In genomic region chr5:134289935-134290560, GRCm38 (mm10) we compare ENCODE assay signal across 28 mouse cellular contexts. TPM values are rescaled to one million over a fixed set of nuclear protein-coding genes. Genes with fewer than 3 reads are reported as not detected.
DNase-seq lines count a peak whose midpoint lies in the region; ATAC-seq and TF ChIP-seq lines count a peak whose summit lies in the region.
"Had no signal": no experiment of that assay in that cellular context is flagged by ENCODE, and none has a peak within 500 bp of the region (broad histone marks: within the 10 kb centered on the region; RNA-seq: fewer than 3 reads in every experiment).

No protein-coding gene starts in this region.

- no peaks in the 10 kb centered on the region for H3K4me1 ChIP-seq in embryonic facial prominence, embryonic 14.5 days (ENCODE audit: control insufficient read depth, insufficient read depth, low read length)
- no peaks in the 10 kb centered on the region for H3K4me1 ChIP-seq in embryonic facial prominence, embryonic 10.5 days
- no peaks in the 10 kb centered on the region for H3K4me1 ChIP-seq in limb, embryonic 14.5 days (ENCODE audit: control insufficient read depth, insufficient read depth, low read length)
- H3K4me1 ChIP-seq in limb, embryonic 10.5 days, result no peaks in the 10 kb centered on the region
- H3K4me1 ChIP-seq: forebrain, embryonic 15.5 days; hindbrain, embryonic 13.5 days; limb, embryonic 13.5 days; liver, embryonic 12.5 days; midbrain, embryonic 12.5 days; neural tube, embryonic 13.5 days had no signal

- no peak overlapping the region for H3K27ac ChIP-seq in embryonic facial prominence, embryonic 14.5 days (replicated peaks; ENCODE audit: low read depth, low read length)
- H3K27ac ChIP-seq in embryonic facial prominence, embryonic 10.5 days (replicated peaks), result no peak overlapping the region
- H3K27ac ChIP-seq in limb, embryonic 14.5 days (replicated peaks; ENCODE audit: low read depth, low read length), result no peak overlapping the region
- no peak overlapping the region for H3K27ac ChIP-seq in limb, embryonic 10.5 days
- H3K27ac ChIP-seq: forebrain, embryonic 15.5 days; hindbrain, embryonic 13.5 days; left cerebral cortex, adult 2 months; limb, embryonic 13.5 days; liver, embryonic 12.5 days; midbrain, embryonic 12.5 days; neural tube, embryonic 13.5 days had no signal

- WGBS in embryonic facial prominence, embryonic 14.5 days, result 79% methylated on average over 12 of the region's 12 CpGs
- 94% methylated on average over 12 of the region's 12 CpGs for WGBS in embryonic facial prominence, embryonic 10.5 days
- WGBS in limb, embryonic 14.5 days, result 89% methylated on average over 12 of the region's 12 CpGs
- WGBS in limb, embryonic 10.5 days, result 94% methylated on average over 12 of the region's 12 CpGs

- peaks cover 98% of the 10 kb centered on the region for H3K36me3 ChIP-seq in embryonic facial prominence, embryonic 14.5 days (ENCODE audit: control insufficient read depth, insufficient read depth, low read length)
- peaks cover 100% of the 10 kb centered on the region for H3K36me3 ChIP-seq in embryonic facial prominence, embryonic 10.5 days (replicated peaks)
- peaks cover 98% of the 10 kb centered on the region for H3K36me3 ChIP-seq in limb, embryonic 14.5 days (ENCODE audit: control insufficient read depth, insufficient read depth, low read length)
- peaks cover 99% of the 10 kb centered on the region for H3K36me3 ChIP-seq in limb, embryonic 10.5 days

- no peak overlapping the region for H3K4me3 ChIP-seq in embryonic facial prominence, embryonic 14.5 days (ENCODE audit: low read depth, low read length)
- H3K4me3 ChIP-seq in embryonic facial prominence, embryonic 10.5 days, result no peak overlapping the region
- H3K4me3 ChIP-seq in limb, embryonic 14.5 days (replicated peaks; ENCODE audit: low read length), result no peak overlapping the region
- no peak overlapping the region for H3K4me3 ChIP-seq in limb, embryonic 10.5 days
- H3K4me3 ChIP-seq: forebrain, embryonic 15.5 days; heart, embryonic 12.5 days; hindbrain, embryonic 13.5 days; left cerebral cortex, adult 2 months; limb, embryonic 13.5 days; liver, embryonic 12.5 days; megakaryocyte, embryonic 14.5 days; midbrain, embryonic 12.5 days; neural tube, embryonic 13.5 days had no signal

- H3K9me3 ChIP-seq in embryonic facial prominence, embryonic 14.5 days (ENCODE audit: control insufficient read depth, low read length), result no peaks in the 10 kb centered on the region
- H3K9me3 ChIP-seq in embryonic facial prominence, embryonic 10.5 days, result no peaks in the 10 kb centered on the region
- H3K9me3 ChIP-seq in limb, embryonic 14.5 days (ENCODE audit: control insufficient read depth, low read length), result no peaks in the 10 kb centered on the region
- no peaks in the 10 kb centered on the region for H3K9me3 ChIP-seq in limb, embryonic 10.5 days (replicated peaks)
- H3K9me3 ChIP-seq: forebrain, embryonic 15.5 days; heart, embryonic 12.5 days; hindbrain, embryonic 13.5 days; limb, embryonic 13.5 days; liver, embryonic 12.5 days; megakaryocyte, embryonic 14.5 days; midbrain, embryonic 12.5 days; neural tube, embryonic 13.5 days had no signal

- TF ChIP-seq POLR2A in limb, embryonic 14.5 days (IDR thresholded peaks at IDR 0.05; ENCODE audit: borderline replicate concordance, extremely low read depth, insufficient read depth, insufficient read length), result no peak

- no peak overlapping the region for H3K9ac ChIP-seq in embryonic facial prominence, embryonic 14.5 days (ENCODE audit: low read depth, low read length)
- no peak overlapping the region for H3K9ac ChIP-seq in limb, embryonic 14.5 days (ENCODE audit: low read depth, low read length, severe bottlenecking)
- H3K9ac ChIP-seq: forebrain, embryonic 15.5 days; heart, embryonic 12.5 days; hindbrain, embryonic 13.5 days; limb, embryonic 13.5 days; liver, embryonic 12.5 days; liver, postnatal 0 days; midbrain, embryonic 12.5 days; neural tube, embryonic 13.5 days had no signal

- ATAC-seq in embryonic facial prominence, embryonic 14.5 days (ENCODE audit: low read depth), result peak; percentile 56
- 0 out of 2 replicates have a peak, but pooled peaks have one; percentile 20 for ATAC-seq in limb, embryonic 14.5 days (ENCODE audit: low FRiP score, low read depth)
- ATAC-seq: CD4-positive, CD25-positive, alpha-beta regulatory T cell, adult 4 months; forebrain, embryonic 15.5 days; intestine, embryonic 16.5 days; liver, embryonic 12.5 days; liver, postnatal 0 days had no signal

- DNase-seq in embryonic facial prominence, embryonic 14.5 days (ENCODE audit: low spot score), result peak; percentile 28
- no peak for DNase-seq in embryonic facial prominence, embryonic 10.5 days (ENCODE audit: low spot score)
- no peak for DNase-seq in limb, embryonic 14.5 days (ENCODE audit: low spot score)
- no peak for DNase-seq in limb, embryonic 10.5 days (ENCODE audit: low spot score)
- DNase-seq in kidney, postnatal 10 days, result peak; percentile 63
- DNase-seq in embryo, embryonic 11 days, result no peak
- DNase-seq in right cerebral cortex, postnatal 36 days (ENCODE audit: low spot score in 2 of 2), result no peak
- DNase-seq in layer of hippocampus, postnatal 25 days (ENCODE audit: extremely low spot score in 1 of 2, low spot score in 1 of 2), result no peak
- DNase-seq: adrenal gland, postnatal 10 days; cerebellum, adult 18-20 months; cerebellum, postnatal 10 days; gastrocnemius, postnatal 25 days; heart, adult 11 months; heart, postnatal 4 days; layer of hippocampus, adult 9-11 months; liver, postnatal 0 days; lung, postnatal 4 days had no signal

- H3K4me2 ChIP-seq in embryonic facial prominence, embryonic 14.5 days (ENCODE audit: low read depth, low read length), result no peak overlapping the region
- no peak overlapping the region for H3K4me2 ChIP-seq in limb, embryonic 14.5 days (replicated peaks; ENCODE audit: low read depth, low read length, severe bottlenecking)
- H3K4me2 ChIP-seq: forebrain, embryonic 15.5 days; heart, embryonic 12.5 days; hindbrain, embryonic 13.5 days; limb, embryonic 13.5 days; liver, embryonic 12.5 days; midbrain, embryonic 12.5 days; neural tube, embryonic 13.5 days had no signal

- no peaks in the 10 kb centered on the region for H3K27me3 ChIP-seq in embryonic facial prominence, embryonic 14.5 days (replicated peaks; ENCODE audit: control insufficient read depth, insufficient read depth, low read length)
- no peaks in the 10 kb centered on the region for H3K27me3 ChIP-seq in embryonic facial prominence, embryonic 10.5 days (replicated peaks; ENCODE audit: low read depth, poor library complexity, severe bottlenecking)
- H3K27me3 ChIP-seq in limb, embryonic 14.5 days (ENCODE audit: control insufficient read depth, insufficient read depth, low read length), result no peaks in the 10 kb centered on the region
- no peaks in the 10 kb centered on the region for H3K27me3 ChIP-seq in limb, embryonic 10.5 days (ENCODE audit: low read depth, poor library complexity, severe bottlenecking)
- H3K27me3 ChIP-seq: forebrain, embryonic 15.5 days; heart, embryonic 12.5 days; hindbrain, embryonic 13.5 days; limb, embryonic 13.5 days; liver, embryonic 12.5 days; megakaryocyte, embryonic 14.5 days; midbrain, embryonic 12.5 days; neural tube, embryonic 13.5 days had no signal

RNA-seq across cellular contexts. Expression of gene Gtf2i, which starts 24.5 kb away (rescaled TPM):
- polyA plus RNA-seq in embryonic facial prominence, embryonic 14.5 days (2014; fragmentation: Nextera tagmentation; extraction: Ambion mirVana), result 141 and 168 TPM in 2 replicates
- 200 and 207 TPM in 2 replicates for polyA plus RNA-seq in embryonic facial prominence, embryonic 10.5 days (2016; fragmentation: Nextera tagmentation; extraction: Ambion mirVana)
- 186 and 190 TPM in 2 replicates for polyA plus RNA-seq in limb, embryonic 14.5 days (2012; rRNA removed)
- polyA plus RNA-seq in limb, embryonic 14.5 days (2014; fragmentation: Nextera tagmentation; extraction: Ambion mirVana), result 169 and 195 TPM in 2 replicates
- polyA plus RNA-seq in limb, embryonic 10.5 days (2016; fragmentation: Nextera tagmentation; extraction: Ambion mirVana), result 180 and 204 TPM in 2 replicates
- total RNA-seq in layer of hippocampus, postnatal 25 days (2021), result 100 to 1,000 TPM; 216 to 223 TPM

Comparison
In these comparisons a context has a peak if more than half of its experiments do, and no peak if none do; other contexts are left out.
1. DNase-seq: peak in embryonic facial prominence, embryonic 14.5 days (single experiment) and kidney, postnatal 10 days (single experiment); none in embryonic facial prominence, embryonic 10.5 days (single experiment), limb, embryonic 14.5 days (single experiment), limb, embryonic 10.5 days (single experiment), embryo, embryonic 11 days (single experiment), right cerebral cortex, postnatal 36 days (0 of 2) and layer of hippocampus, postnatal 25 days (0 of 2).